Mouse (Mus musculus) ovary, postnatal 14 days (tissue): Measurements from ENCODE around the gene Armcx4.
"Not testable (repeated sequence)": the region's sequence is repeated elsewhere in the genome, so short reads cannot be mapped to it uniquely, and the experiment has no call there.

Source experiments
- DNase-seq: peaks from one replicate; pipeline ENCODE4 v3.0.0; 2022; ENCODE audit warnings: low spot score

Gene Armcx4

DNA sequence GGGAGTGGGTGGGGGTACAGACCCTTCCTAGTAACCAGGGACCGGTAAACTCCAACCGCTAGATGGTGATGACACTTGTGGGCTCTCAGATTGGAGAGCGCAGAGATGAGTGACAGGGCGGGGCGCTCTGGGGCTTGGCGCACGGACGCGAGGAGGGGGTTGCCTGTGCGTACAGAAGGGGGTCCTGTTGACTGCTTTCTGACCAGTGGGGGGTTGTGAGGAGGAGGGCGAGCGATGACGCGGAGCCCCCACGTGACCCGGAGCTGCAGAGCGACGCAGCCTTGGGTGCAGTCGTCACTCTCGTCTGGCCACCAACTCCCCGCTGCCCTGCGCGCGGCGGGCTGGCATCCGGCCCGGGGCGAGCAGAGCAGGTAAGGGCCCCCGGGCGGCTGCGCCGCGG lies at the start of gene Armcx4:
Armcx4 (plus strand) TSS at position 253 of the 400 bp plus-strand sequence.
- peak; percentile 33 for DNase-seq

DNA sequence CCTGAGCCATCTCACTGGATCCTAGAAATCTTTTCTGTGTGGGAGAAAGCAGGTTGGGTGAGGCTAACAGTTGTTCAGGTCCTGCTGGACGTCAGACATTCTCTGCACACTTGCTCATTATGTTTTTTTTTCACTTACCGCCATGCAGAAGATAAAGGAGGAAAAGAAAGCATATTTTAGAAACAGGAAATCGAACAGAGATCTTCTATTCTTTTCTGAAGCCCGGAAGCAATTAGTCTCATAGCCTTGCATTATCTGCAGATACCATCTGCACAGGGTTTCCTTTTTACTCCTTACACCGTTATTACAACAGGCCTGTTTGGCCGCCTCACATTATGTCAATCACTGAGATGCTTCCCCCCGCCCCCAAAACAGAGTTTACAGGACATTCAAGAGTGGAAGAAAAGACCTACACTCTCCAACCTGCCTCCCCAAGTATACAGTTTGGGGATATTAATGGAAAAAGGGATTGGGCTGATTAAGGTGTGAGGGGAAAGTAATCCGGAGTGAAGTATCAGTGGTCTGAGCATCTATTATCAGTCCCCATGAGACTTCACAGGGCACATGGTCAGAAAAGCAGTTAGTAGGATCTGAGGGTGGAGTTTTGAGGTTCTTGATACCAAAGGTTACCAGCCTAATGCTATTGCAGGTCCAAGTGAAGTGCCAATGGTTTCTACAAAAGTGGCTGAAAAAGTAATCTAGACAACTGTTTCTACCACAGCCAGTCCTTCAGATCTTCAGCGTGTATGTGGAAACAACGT lies 45.1 kb upstream of the Armcx4 start:
- DNase-seq, result no peak

DNA sequence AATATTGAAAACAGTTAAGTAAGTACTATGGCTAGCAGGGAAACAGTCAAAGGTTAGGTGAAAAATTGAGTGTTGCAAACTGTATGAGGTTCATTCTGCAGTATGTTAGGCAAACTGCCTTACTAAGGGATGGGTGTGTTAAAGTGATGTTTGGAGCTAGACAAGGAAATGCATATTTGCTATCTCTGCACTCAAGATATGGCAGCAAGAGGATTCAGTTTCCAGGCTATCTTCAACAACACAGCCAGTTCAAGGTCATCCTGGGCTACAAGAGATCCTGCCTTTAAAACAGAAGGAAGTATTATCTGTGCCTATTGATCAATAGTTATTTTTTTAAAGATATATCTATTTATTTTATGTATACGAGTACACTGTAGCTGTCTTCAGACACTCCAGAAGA lies 40.0 kb upstream of the Armcx4 start:
- DNase-seq, result no peak

DNA sequence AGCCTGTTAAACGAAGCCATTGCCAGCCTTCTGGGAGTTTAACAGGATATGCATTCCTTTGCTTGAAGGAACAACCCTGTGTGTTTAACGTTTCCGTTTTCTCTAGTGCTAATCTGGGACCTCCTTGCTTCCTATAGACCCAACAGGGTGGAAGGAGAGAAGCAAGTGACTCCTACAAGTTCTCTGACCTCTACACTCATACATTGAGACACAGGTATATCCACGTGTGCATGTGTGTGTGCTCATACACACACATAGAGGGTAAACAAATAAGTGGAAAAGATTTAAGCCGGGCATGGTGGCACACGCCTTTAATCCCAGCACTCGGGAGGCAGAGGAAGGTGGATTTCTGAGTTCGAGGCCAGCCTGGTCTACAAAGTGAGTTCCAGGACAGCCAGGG lies 38.9 kb upstream of the Armcx4 start:
- DNase-seq, result no peak

DNA sequence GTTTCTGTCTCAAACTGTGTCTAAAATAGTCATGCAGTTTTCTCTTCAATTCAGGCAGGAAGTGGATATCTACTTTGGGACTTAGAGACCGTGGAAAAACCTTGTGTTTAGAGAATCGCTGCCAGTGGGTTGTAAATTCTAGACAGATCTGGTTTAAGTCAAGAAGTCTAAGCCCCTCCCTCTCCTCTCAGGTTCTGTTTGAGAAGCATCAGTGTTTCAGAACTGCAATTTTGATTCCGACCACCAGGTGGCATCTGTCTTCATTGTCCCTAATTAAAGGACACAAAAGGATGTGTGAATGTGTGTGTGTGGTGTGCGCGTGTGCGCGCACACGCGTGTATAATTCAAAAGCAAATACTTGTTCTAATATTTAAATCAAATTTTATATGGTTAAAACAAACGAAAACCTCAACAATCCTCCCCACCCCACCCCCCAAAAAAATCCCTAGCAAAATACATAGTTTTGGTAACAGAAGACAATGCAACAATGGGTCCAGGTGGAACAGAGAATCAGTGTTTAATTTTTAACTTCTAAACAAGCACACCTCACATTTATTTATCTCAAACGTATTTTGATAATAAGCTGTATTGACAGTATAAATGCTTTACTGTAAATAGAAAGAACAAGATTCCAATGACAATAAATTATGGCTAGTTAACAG lies 38.2 kb upstream of the Armcx4 start:
- peak; percentile 64 for DNase-seq

DNA sequence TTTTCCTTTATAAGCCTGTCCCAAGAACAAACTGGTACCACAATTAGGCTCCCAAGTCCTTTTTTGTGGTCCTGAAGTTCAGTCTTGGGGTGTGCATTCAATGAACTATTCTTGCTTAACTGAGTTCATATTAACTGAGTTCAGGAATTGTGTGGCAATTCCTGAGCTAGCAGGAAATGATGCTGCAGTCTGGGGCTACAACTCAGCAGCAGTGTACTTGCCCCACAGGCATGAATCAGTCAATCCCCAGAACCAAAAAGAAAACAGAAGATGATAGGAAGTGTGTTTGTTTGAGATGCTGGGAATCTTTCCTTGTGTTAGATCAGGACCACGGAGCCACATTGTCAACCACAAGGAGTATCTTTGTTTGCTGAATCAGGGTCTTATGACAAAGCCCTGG lies 34.3 kb upstream of the Armcx4 start:
- no peak for DNase-seq

DNA sequence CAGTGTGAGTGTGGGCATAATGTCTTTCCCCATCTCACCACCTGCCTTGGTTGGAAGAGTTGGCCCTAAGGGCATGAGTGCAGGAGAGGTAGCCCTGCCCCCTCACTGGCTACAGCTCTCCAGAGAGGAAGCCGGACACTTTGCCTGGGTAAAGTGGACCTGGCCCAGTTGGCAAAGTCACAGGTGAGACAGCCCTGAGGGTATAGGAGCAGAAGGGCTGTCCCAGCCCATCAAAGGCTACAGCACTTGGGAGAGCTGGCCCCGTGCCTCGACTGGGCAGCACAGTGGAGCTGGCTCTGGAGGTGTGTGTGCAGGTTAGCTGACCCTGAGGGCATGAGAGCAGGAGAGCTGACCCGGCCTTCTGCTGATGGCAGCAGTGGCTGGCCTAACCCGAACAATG lies 24.7 kb upstream of the Armcx4 start:
- no peak for DNase-seq

DNA sequence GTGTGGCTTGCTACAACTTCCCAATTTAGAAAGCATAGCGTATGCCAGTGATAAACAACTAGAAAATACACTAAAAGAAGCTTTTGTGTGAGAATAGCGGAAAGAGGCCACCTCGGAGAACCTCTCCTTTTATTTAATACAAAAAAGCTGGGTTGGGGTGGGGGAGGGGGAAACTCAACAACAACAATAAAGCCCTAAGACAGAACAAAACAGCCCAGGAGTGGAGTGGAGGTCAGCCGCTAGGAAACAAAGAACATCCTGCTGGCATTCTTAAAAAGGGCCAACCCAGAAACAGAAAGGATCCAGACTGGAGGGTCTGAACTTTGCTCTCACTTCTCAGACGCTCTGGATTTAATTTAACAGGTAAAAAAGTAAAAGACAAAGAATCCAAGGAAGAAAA lies 11.3 kb upstream of the Armcx4 start:
- no peak for DNase-seq

DNA sequence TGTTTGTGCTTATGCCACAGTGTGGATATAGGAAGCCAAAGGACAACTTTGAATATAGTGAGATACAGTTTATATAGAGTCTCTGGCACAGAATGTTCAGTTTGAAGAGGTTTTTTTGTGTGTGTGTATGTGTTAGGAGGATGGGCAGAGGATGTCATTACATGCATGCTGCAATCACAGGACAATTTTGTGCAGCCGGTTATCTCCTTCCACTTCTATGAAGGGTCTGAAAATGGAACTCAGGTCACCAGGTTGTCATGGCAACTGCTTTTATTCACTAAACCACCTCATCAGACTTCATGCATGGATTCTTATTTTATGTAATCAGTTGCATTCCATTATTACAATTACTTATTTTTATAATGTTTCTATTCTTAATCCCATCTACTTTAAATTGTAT lies 10.4 kb upstream of the Armcx4 start:
- DNase-seq, result no peak

DNA sequence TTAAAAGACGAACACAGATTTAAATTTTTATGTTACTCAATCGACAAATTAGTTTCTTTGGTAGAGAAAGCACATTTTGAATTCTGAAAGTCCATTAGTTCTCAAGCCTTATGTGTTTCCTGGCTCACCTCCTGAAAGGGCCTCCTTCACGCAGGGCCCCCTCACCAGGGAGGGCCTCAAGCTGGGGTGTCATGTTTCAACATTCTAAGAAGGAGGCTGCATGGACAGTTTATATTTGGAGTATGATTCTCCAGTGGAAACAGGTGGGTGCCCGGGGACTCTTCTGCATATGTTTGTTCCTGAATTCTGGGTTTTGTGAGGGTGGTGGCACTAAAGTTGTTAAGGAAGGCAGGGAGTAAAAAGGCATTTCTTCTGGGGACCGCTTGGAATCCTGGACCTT lies 1.4 kb upstream of the Armcx4 start:
- DNase-seq, result no peak

DNA sequence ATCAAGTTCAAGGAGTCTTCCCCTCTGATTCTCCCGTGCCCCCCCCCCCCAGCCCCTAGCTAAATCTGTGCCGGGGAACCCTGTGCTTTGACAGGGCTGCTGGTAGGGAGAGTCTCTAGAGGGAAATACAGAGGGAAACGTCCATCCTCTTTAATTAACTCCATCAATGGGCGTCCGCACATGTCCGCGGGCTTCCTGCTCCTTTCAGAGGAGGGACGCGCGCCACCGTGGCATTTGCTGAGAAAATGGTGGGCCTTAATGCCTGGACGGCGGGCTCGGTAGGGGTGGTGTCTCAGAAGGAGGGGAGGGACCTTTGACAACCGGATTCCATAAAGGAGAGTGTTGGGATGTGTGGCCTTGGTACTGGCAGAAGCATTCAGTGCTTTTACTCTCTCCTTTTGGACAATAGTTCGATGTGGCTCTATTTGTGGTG lies 436 bp downstream of the Armcx4 start:
- DNase-seq, result peak; percentile 18

DNA sequence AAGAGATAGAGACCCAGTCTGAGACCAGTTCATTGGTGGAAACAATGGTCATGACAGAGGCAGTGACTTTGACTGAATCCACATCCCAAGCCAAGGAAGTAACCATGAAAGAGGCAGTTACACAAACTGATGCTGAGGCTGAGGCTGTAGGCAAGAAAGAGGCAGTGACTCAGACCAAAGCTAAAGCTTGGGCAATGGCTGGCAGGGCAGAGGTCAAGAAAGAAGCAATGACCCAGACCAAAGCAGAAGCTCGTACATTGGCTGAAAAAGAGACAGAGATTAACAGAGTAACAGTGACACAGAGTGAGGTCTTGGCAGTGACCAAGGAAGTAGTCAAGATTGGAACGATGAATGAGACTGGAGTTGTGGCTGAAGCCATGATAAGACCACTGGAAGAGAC lies 3.4 kb downstream of the Armcx4 start:
- DNase-seq, result no peak

DNA sequence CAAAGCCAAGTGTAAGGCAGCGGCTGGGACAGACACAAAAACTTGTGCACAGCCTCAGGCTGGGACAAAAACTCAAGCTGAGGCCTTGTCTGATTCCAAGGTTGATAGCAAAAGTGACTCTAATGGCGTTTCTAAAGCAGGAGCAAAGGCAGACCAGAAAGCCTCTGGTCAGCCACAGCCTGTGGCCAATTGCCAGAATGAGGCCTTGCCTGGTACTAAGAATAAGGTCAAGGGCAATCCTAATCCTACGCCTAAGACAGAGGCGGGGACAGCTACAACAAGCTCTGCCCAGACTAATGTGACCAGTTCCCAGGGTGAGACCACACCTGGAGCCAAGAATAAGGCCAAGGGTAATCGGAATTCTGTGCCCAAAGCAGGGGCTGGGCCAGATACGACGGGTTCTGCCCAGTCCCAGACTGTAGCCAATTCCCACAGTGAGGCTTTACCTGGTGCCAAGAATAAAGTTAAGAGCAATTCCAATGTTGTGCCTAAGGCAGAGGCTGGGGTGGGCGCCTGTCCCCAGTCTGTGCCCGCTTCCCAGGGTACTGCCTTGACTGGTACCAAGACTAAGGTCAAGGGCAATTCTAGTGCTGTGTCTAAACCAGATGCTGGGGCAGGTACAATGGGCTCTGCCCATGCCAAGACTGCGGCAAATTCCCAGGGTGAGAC lies 4.7 kb downstream of the Armcx4 start:
- DNase-seq, result no peak

DNA sequence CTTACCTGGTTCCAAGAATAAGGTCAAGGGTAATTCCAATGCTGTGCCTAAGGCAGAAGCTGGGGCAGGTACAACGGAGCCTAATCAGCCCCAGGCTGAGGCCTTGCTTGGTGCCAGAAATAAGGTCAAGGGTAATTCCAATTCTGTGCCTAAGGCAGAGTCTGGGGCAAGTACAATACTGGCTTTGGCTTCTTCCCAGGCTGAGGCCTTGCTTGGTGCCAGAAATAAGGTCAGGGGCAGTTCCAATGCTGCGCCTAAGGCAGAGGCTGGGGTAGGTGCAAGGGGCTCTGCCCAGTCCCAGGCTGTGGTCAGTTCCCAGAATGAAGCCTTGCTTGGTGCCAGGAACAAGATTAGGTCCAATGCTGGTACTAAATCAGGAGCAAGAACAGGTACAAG lies 5.2 kb downstream of the Armcx4 start:
- no peak for DNase-seq

DNA sequence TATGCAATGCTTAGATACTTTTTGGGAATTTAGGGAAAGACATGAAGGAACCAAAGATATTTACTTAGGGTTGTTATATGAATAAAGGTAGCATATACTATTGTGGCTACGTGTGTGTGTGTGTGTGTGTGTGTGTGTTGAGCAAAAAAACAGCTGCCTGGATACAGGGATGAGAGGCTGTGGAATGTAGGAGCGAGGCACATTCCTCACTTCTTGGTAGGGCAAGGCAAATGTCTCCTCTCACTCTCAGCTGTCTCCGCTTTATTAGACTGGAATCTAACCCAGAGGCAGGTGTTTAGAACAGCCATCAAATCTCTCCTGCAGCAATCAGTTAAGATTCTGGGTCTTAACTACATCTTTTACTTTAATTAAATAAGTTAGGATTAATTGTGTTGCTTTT lies 30.5 kb downstream of the Armcx4 start:
- DNase-seq, result no peak

DNA sequence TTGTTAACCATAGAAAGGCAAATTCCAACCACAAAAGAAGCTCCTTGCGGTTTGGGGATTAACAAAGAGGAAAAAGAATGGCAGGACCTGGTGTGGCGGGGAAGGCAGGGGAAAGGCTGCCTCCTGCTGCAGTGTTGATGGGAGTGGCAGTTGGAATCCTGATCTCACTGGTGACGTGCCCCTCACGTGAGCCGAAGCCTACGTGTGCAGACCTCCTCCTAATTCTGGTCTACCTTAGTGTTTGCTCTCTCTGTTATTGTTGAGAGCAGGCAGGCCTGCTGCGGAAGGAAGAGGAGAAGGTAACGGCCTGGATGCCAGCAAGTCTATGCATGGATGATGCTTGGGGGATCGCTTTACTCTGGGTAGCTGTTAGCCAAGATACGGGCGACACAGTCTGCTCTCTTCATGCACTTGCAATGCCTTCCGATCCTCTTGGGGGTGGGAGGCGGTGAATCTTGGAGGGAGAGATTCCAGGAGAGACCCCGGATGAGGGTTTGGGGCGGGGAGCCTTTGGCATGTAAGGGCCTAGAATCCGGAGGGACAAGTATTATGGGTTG lies 31.5 kb downstream of the Armcx4 start, which contains the start of gene Armcx1:
Armcx1 (plus strand) TSS at position 212 of the 557 bp plus-strand sequence.
- peak; percentile 24 for DNase-seq

DNA sequence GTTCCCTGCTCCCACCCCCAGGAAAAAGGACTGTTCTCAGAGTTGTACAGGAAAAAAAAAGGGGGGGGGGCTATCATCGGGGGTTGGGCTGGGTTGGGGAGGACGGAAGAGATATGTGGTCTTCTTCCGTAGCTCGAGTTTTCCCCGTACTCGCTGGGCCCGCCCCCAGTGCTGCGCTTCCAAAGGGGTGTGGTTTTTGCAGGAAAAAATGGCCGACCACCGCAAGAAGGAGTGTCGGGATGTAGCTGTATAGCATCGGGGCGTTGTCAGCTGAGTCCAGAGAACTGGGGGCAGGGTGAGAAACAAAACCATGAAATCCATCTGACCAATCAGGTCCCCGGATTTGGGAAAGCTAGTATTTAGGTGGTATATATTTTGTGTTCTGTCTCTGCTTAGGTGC lies 32.2 kb downstream of the Armcx4 start:
- peak; percentile 44 for DNase-seq

DNA sequence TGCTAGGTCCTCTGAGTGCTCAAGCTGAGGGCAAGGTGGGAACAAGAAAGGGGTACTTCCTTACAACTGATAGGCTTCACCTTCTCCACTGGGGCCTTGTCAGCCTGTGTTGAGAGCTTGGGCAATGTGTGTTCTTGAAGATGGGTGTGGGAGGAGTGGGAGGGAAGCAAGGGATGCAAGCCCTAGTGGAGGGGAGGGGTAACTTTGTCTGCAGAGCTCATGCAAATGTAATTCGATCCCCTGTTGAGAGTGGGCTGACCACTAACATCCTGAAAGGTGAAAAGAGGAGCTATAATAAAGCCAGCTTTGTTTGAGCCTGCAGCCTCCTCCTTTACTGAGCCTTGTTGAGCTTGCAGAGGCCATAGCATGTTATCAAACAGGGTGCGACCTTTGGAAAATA lies 37.4 kb downstream of the Armcx4 start:
- DNase-seq, result not testable (repeated sequence)

DNA sequence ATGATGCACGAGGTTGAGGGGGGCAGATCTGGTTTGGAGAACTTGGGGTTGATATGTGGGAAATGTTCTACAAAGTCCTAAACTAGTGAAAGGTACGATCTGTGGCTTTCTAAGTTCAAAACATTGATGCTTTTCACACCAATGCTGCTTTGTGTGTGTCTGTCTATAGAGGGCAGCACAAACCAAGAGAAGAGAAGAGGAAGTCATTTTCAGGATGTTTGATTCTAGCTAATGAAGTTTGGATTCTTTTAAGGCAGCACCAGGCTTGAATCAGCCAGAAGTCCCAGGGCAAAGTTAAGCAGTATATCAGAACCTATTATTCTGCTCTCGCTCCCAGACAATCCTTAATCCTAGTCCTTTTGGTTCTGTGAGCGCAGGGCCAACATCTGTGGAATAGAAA lies 43.5 kb downstream of the Armcx4 start:
- peak; percentile 9 for DNase-seq

DNA sequence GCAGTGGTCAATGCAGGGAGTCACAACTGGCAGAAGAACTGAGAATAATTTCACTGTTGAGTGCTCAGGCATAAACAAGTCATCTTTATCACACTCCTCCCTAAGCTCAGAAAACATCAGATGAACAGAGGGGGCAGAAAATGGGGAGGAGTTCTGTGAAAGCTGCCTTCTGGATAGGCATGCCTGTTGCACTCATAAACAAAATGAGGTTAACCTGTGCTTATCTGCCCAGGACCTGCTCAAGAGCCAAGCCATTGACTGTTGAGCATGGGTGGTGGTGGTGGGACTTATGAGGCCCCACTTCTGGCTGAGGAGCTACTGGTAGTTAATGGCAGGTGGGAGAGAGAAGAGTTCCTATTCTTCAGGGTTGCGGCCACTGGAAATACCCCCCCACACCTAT lies 51.5 kb downstream of the Armcx4 start:
- no peak for DNase-seq

DNA sequence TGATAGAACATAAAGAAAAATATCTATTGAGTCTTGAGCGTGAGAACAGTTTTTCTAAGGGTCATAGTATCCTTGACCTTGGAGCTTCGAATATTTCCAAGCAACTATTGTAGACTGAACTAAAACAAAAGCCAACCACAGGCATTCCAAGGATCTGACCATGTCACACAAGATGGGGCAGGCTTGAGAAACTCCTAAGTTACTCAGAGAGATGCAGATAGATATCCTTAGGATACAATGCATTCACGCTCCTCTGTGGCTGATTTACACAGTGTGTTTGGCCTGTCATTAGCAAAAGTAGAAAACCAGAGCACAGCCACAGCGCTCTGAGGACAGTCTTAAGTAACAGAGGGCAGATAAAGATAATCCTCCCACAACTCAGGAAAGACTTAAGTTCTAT lies 52.8 kb downstream of the Armcx4 start:
- DNase-seq, result no peak

DNA sequence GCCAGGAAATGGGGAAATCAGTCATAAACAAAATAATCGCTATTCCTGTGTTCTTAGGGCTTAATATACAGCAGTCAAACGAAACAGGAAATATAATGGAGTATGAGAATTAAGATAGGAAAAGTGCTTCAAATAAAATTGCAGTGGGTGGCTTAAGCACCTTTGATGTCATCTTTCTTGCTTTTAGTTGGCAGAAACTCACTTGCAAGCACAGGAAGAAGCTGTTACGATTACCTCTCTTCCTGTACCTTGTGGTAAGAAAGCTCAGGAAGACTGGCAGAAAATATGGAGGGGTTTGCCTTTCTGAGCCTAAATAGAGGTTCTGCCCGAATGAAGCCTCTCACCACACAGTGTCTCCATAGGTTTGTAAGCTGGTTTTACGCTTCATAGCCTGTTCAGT lies 55.5 kb downstream of the Armcx4 start:
- no peak for DNase-seq
